Comparison of ENCODE assay signal across 15 mouse cellular contexts in the genomic region with DNA sequence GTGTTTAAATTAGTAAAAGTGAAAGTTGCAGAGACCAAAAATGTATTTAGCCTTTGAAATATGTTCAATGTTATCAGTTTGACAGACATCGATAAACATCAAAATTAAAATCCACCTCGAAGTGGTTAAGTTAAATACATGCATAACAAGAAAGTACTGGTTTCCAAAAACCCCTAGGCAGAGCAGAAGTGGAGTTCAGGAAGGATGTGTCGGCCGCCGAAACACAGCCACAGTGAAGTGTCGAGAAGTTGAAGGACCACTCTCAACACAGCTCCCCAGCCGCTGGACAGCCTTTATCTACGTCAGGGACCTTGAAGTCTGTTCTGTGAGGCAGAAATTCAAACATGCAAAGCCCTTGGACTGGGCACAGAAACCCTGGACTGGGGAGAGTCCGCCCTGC. TPM values are rescaled to one million over a fixed set of nuclear protein-coding genes. Genes with fewer than 3 reads are reported as not detected.
A peak's percentile ranks its signal among the peaks of the same experiment; 100 is the strongest.
DNase-seq lines count a peak whose midpoint lies in the region; ATAC-seq lines count a peak whose summit lies in the region.
"Had no signal": no experiment of that assay in that cellular context is flagged by ENCODE, and none has a peak within 500 bp of the region (broad histone marks: within the 10 kb centered on the region; RNA-seq: fewer than 3 reads in every experiment).

No protein-coding gene starts in this region.

- no peaks in the 10 kb centered on the region for H3K27me3 ChIP-seq in heart, embryonic 12.5 days (replicated peaks)
- H3K27me3 ChIP-seq in embryonic facial prominence, embryonic 12.5 days, result no peaks in the 10 kb centered on the region
- H3K27me3 ChIP-seq in hindbrain, embryonic 11.5 days (ENCODE audit: control insufficient read depth, insufficient read depth, low read length), result no peaks in the 10 kb centered on the region
- H3K27me3 ChIP-seq: hindbrain, embryonic 12.5 days; midbrain, embryonic 13.5 days; Patski had no signal

- no peak for ATAC-seq in heart, embryonic 12.5 days (ENCODE audit: insufficient number of reproducible peaks, low FRiP score)
- ATAC-seq in embryonic facial prominence, embryonic 12.5 days (ENCODE audit: insufficient number of reproducible peaks, insufficient read depth, low FRiP score, low TSS enrichment), result no peak
- no peak for ATAC-seq in hindbrain, embryonic 11.5 days (ENCODE audit: low FRiP score)
- ATAC-seq: forebrain, postnatal 0 days; inflammation-experienced regulatory T-cells, adult 6 months; midbrain, embryonic 13.5 days; Patski had no signal

- no peak for DNase-seq in heart, adult 11 months
- peak; percentile 36 for DNase-seq in ovary, postnatal 36 days (ENCODE audit: low spot score)
- no peak for DNase-seq in ovary, postnatal 14 days (ENCODE audit: low spot score)
- DNase-seq in hindbrain, embryonic 11.5 days (ENCODE audit: low spot score), result no peak
- no peak for DNase-seq in urinary bladder, postnatal 25 days (ENCODE audit: low spot score)

- peak overlapping the region; percentile 54 for H3K4me2 ChIP-seq in heart, embryonic 12.5 days
- no peak overlapping the region for H3K4me2 ChIP-seq in embryonic facial prominence, embryonic 12.5 days (replicated peaks)
- H3K4me2 ChIP-seq in hindbrain, embryonic 11.5 days (replicated peaks; ENCODE audit: low read depth, low read length), result no peak overlapping the region
- H3K4me2 ChIP-seq: hindbrain, embryonic 12.5 days; liver, embryonic 11.5 days; midbrain, embryonic 13.5 days had no signal

- peaks cover 8% of the 10 kb centered on the region; the same call in 1 of the 2 replicates for H3K4me1 ChIP-seq in heart, embryonic 12.5 days (replicated peaks)
- H3K4me1 ChIP-seq in embryonic facial prominence, embryonic 12.5 days, result peaks cover 7% of the 10 kb centered on the region; the same call in 1 of the 2 replicates
- H3K4me1 ChIP-seq in hindbrain, embryonic 11.5 days (replicated peaks; ENCODE audit: control insufficient read depth, insufficient read depth, low read length), result no peaks in the 10 kb centered on the region
- H3K4me1 ChIP-seq: midbrain, embryonic 13.5 days had no signal

- no peaks in the 10 kb centered on the region for H3K36me3 ChIP-seq in heart, embryonic 12.5 days
- H3K36me3 ChIP-seq in embryonic facial prominence, embryonic 12.5 days, result no peaks in the 10 kb centered on the region
- H3K36me3 ChIP-seq in hindbrain, embryonic 11.5 days (ENCODE audit: control insufficient read depth, insufficient read depth, low read length), result no peaks in the 10 kb centered on the region
- H3K36me3 ChIP-seq: forebrain, embryonic 10.5 days; hindbrain, embryonic 12.5 days; midbrain, embryonic 13.5 days had no signal

- H3K27ac ChIP-seq in heart, embryonic 12.5 days (ENCODE audit: poor library complexity, severe bottlenecking), result peak overlapping the region; percentile 31; the same call in 1 of the 2 replicates
- H3K27ac ChIP-seq in embryonic facial prominence, embryonic 12.5 days, result 0 out of 2 replicates have a peak overlapping the region, but pooled peaks have one; percentile 24
- no peak overlapping the region for H3K27ac ChIP-seq in hindbrain, embryonic 11.5 days (ENCODE audit: low read depth, low read length)
- H3K27ac ChIP-seq: forebrain, embryonic 10.5 days; hindbrain, embryonic 12.5 days; layer of hippocampus, adult 2 months; midbrain, embryonic 13.5 days had no signal

- H3K9ac ChIP-seq in heart, embryonic 12.5 days, result no peak overlapping the region
- no peak overlapping the region for H3K9ac ChIP-seq in embryonic facial prominence, embryonic 12.5 days
- H3K9ac ChIP-seq in hindbrain, embryonic 11.5 days (ENCODE audit: low read depth, low read length), result no peak overlapping the region
- H3K9ac ChIP-seq: forebrain, postnatal 0 days; hindbrain, embryonic 12.5 days; midbrain, embryonic 13.5 days had no signal

- no peaks in the 10 kb centered on the region for H3K9me3 ChIP-seq in heart, embryonic 12.5 days (replicated peaks)
- no peaks in the 10 kb centered on the region for H3K9me3 ChIP-seq in embryonic facial prominence, embryonic 12.5 days
- H3K9me3 ChIP-seq in hindbrain, embryonic 11.5 days (ENCODE audit: control insufficient read depth, low read length), result no peaks in the 10 kb centered on the region
- H3K9me3 ChIP-seq: forebrain, embryonic 10.5 days; hindbrain, embryonic 12.5 days; midbrain, embryonic 13.5 days had no signal

- WGBS in heart, embryonic 12.5 days, result 41% methylated on average over 9 of the region's 9 CpGs
- WGBS in embryonic facial prominence, embryonic 12.5 days, result 73% methylated on average over 9 of the region's 9 CpGs
- 84% methylated on average over 9 of the region's 9 CpGs for WGBS in hindbrain, embryonic 11.5 days

- H3K4me3 ChIP-seq in heart, embryonic 12.5 days, result peak overlapping the region; percentile 17; the same call in 1 of the 2 replicates
- no peak overlapping the region for H3K4me3 ChIP-seq in embryonic facial prominence, embryonic 12.5 days
- no peak overlapping the region for H3K4me3 ChIP-seq in hindbrain, embryonic 11.5 days (ENCODE audit: low read depth, low read length)
- H3K4me3 ChIP-seq: forebrain, embryonic 10.5 days; hindbrain, embryonic 12.5 days; layer of hippocampus, adult 2 months; midbrain, embryonic 13.5 days had no signal

RNA-seq across cellular contexts. Expression of a gene that starts 5.0 kb away (rescaled TPM):
- 82.0 and 84.6 TPM in 2 replicates for polyA plus RNA-seq in heart, embryonic 12.5 days (2016; fragmentation: Nextera tagmentation; extraction: Ambion mirVana)
- 72.6 and 75.1 TPM in 2 replicates for polyA plus RNA-seq in embryonic facial prominence, embryonic 12.5 days (2016; fragmentation: Nextera tagmentation; extraction: Ambion mirVana)
- 84.4 and 91.4 TPM in 2 replicates for polyA plus RNA-seq in hindbrain, embryonic 11.5 days (2014; fragmentation: Nextera tagmentation; extraction: Ambion mirVana)

RNA-seq across cellular contexts. Expression of a gene that starts 20.8 kb away (rescaled TPM):
- polyA plus RNA-seq in heart, embryonic 12.5 days (2016; fragmentation: Nextera tagmentation; extraction: Ambion mirVana), result not detected in 2 replicates
- polyA plus RNA-seq in embryonic facial prominence, embryonic 12.5 days (2016; fragmentation: Nextera tagmentation; extraction: Ambion mirVana), result 0.15 TPM in 2 replicates
- polyA plus RNA-seq in hindbrain, embryonic 11.5 days (2014; fragmentation: Nextera tagmentation; extraction: Ambion mirVana), result 0.20 and 0.28 TPM in 2 replicates
- polyA plus RNA-seq: forebrain, embryonic 10.5 days; liver, embryonic 11.5 days; Patski had no signal

RNA-seq across cellular contexts. Expression of a gene that starts 36.8 kb away (rescaled TPM):
- 13.7 and 14.3 TPM in 2 replicates for polyA plus RNA-seq in heart, embryonic 12.5 days (2016; fragmentation: Nextera tagmentation; extraction: Ambion mirVana)
- 29.4 and 30.0 TPM in 2 replicates for polyA plus RNA-seq in embryonic facial prominence, embryonic 12.5 days (2016; fragmentation: Nextera tagmentation; extraction: Ambion mirVana)
- polyA plus RNA-seq in hindbrain, embryonic 11.5 days (2014; fragmentation: Nextera tagmentation; extraction: Ambion mirVana), result 33.6 and 36.7 TPM in 2 replicates
